ENCODE assay signal across 8 mouse cellular contexts in the genomic region with DNA sequence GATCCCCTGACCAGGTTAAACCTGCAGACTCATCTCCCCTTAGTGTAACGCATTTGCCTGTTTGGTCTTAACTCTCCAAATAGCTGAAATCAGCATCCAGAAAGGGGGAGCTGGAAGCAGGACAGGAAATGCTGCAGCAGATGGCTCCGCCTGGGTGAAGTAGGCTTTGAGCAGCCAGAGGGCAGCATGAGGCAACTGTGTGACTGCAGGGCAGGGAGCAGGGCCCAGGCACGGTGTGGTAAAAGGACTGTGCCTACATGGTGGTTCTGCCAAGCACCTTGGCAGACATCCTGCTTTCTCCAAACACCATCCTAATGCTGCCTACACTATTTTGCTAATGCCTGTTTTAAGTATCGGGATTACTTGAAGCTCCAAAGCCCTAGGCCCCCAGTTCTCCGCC.
DNase-seq lines count a peak whose midpoint lies in the region; TF ChIP-seq lines count a peak whose summit lies in the region.

No protein-coding gene starts in this region.

- DNase-seq in ES-CJ7 (ENCODE audit: low read depth, low spot score), result peak; percentile 30
- peak; percentile 75 to 82 for DNase-seq in adrenal gland, postnatal 36 days
- DNase-seq in fat pad, adult 2 months (ENCODE audit: extremely low read depth, low read depth, low spot score), result peak; percentile 54
- DNase-seq in heart, postnatal 14 days, result peak; percentile 78 to 82
- DNase-seq in layer of hippocampus, adult 18-20 months (ENCODE audit: low spot score in 2 of 2), result peak; percentile 82 to 92
- peak; percentile 69 to 79 for DNase-seq in lung, postnatal 4 days
- DNase-seq in natural killer cell, adult 2 months (ENCODE audit: low spot score in 2 of 2), result no peak

- WGBS in small intestine, adult 2 months, result 48% methylated on average over 5 of the region's 5 CpGs

- intact Hi-C loops in heart, postnatal 14 days (cut with DNase I), result loop anchor here (1.0 to 5.0 kb wide), 3 partner anchors 67 to 285 kb away; no protein-coding TSS in a partner anchor

- H3K36me3 ChIP-seq in small intestine, adult 2 months (ENCODE audit: control insufficient read depth, insufficient read depth, low read length), result no peaks in the 10 kb centered on the region

- H3K27ac ChIP-seq in small intestine, adult 2 months (ENCODE audit: insufficient read depth, low read depth, low read length), result 0 out of 2 replicates have a peak overlapping the region, but pooled peaks have one; percentile 5

- no peaks in the 10 kb centered on the region for H3K27me3 ChIP-seq in small intestine, adult 2 months (ENCODE audit: control insufficient read depth, insufficient read depth, low read length)

- no peaks in the 10 kb centered on the region for H3K4me1 ChIP-seq in small intestine, adult 2 months (ENCODE audit: control insufficient read depth, insufficient read depth, insufficient read length, low read length)

- peak; percentile 47; the same call in 1 of the 2 replicates for TF ChIP-seq CTCF in small intestine, adult 2 months (IDR thresholded peaks at IDR 0.05; ENCODE audit: extremely low read depth, insufficient read length, insufficient replicate concordance, low read depth, low read length)

- TF ChIP-seq POLR2A in small intestine, adult 2 months (IDR thresholded peaks at IDR 0.05; ENCODE audit: low read depth, low read length), result no peak

- no peak overlapping the region for H3K4me3 ChIP-seq in small intestine, adult 2 months (ENCODE audit: low read depth, low read length)

Comparison
In these comparisons a context has a peak if more than half of its experiments do, and no peak if none do; other contexts are left out.
1. DNase-seq: peak in ES-CJ7 (single experiment), adrenal gland, postnatal 36 days (2 of 2), fat pad, adult 2 months (single experiment), heart, postnatal 14 days (2 of 2), layer of hippocampus, adult 18-20 months (2 of 2) and lung, postnatal 4 days (2 of 2); none in natural killer cell, adult 2 months (0 of 2).